Mouse (Mus musculus): ENCODE data around the gene Evx1. TPM values are rescaled to one million over a fixed set of nuclear protein-coding genes. Genes with fewer than 3 reads are reported as not detected.

The Evx1 gene
- polyA plus RNA-seq, 1 experiment, result not detected

DNA sequence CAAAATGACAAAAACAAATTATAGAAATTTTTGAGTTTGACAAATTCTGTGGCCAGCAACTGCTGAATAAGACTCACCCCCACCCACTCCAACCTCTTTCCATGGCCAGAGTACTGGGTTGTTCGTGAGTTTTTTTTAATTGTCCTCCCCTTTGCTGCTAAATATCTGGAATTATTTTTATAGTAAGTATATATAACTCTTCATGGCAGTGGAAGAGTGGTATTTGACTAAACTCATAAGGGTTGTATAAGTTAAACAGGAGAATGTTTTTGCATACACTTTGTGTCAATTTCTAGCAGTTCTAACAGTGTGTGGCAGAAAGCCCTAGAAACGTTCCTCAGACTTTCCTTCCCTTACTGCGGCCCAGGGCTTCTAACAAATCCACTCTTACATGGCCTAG lies 45.6 kb upstream of the Evx1 start:
- Histone ChIP-seq H3K27ac (ENCODE audit: insufficient read depth, low read depth, low read length) (no peak overlapping the region), H3K4me3 (ENCODE audit: insufficient read depth, low read depth, low read length) (no peak overlapping the region), H3K4me1 (ENCODE audit: control insufficient read depth, insufficient read depth, low read length) (no peaks in the 10 kb centered on the region), H3K36me3 (ENCODE audit: control insufficient read depth, insufficient read depth, low read length) (no peaks in the 10 kb centered on the region), H3K27me3 (replicated peaks; ENCODE audit: control insufficient read depth, insufficient read depth, low read length) (peaks cover 17% of the 10 kb centered on the region)
- no peak for DNase-seq
- no peak for TF ChIP-seq CTCF (conservative IDR thresholded peaks at IDR 0.05; ENCODE audit: insufficient read depth, insufficient read length, low read depth, low read length)
- no peak for TF ChIP-seq POLR2A (IDR thresholded peaks at IDR 0.05; ENCODE audit: low read depth, low read length)
- 21% methylated on average over 3 of the region's 3 CpGs for WGBS

- Histone ChIP-seq H3K36me3 (ENCODE audit: control insufficient read depth, insufficient read depth, low read length) (no peaks in the 10 kb centered on the region), H3K4me3 (ENCODE audit: insufficient read depth, low read depth, low read length) (no peak overlapping the region), H3K4me1 (ENCODE audit: control insufficient read depth, insufficient read depth, low read length) (no peaks in the 10 kb centered on the region), H3K27me3 (replicated peaks; ENCODE audit: control insufficient read depth, insufficient read depth, low read length) (peaks cover 16% of the 10 kb centered on the region), H3K27ac (ENCODE audit: insufficient read depth, low read depth, low read length) (no peak overlapping the region)
- no peak for TF ChIP-seq CTCF (conservative IDR thresholded peaks at IDR 0.05; ENCODE audit: insufficient read depth, insufficient read length, low read depth, low read length)
- TF ChIP-seq POLR2A (IDR thresholded peaks at IDR 0.05; ENCODE audit: low read depth, low read length), result no peak
- 21% methylated on average over 7 of the region's 7 CpGs for WGBS
- DNase-seq, result no peak
Observed at GRCm38 (mm10) chr6:52268341-52268740, 45.0 kb upstream of the Evx1 start.

DNA sequence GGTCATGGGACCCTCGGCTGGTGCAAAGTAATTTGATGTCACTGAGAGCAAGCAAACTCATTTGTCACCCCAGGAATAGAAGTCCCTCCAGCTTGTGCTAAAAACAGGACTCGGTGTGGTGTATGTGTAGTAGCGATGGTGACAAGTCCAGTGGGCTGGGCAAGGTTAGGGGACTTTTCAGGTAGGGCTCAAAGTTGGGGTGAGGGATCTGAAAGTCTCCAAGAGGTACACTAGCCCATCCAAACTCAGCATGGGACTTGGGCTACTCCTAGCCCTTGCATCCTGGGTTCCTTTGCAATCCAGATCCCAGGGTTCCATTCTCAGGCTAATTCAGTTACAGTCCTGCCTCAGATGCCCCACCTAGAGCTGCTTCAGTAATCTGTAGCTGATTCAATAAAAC lies 44.5 kb upstream of the Evx1 start:
- Histone ChIP-seq H3K27ac (ENCODE audit: insufficient read depth, low read depth, low read length) (no peak overlapping the region), H3K4me1 (ENCODE audit: control insufficient read depth, insufficient read depth, low read length) (no peaks in the 10 kb centered on the region), H3K36me3 (ENCODE audit: control insufficient read depth, insufficient read depth, low read length) (no peaks in the 10 kb centered on the region), H3K4me3 (ENCODE audit: insufficient read depth, low read depth, low read length) (no peak overlapping the region), H3K27me3 (replicated peaks; ENCODE audit: control insufficient read depth, insufficient read depth, low read length) (peaks cover 16% of the 10 kb centered on the region)
- TF ChIP-seq POLR2A (IDR thresholded peaks at IDR 0.05; ENCODE audit: low read depth, low read length) (no peak), CTCF (conservative IDR thresholded peaks at IDR 0.05; ENCODE audit: insufficient read depth, insufficient read length, low read depth, low read length) (no peak)
- WGBS, result 13% methylated on average over 3 of the region's 3 CpGs
- DNase-seq, result no peak

GRCm38 (mm10) chr6:52270494-52271480 lies 42.5 kb upstream of the Evx1 start:
- H3K27me3 ChIP-seq (replicated peaks; ENCODE audit: control insufficient read depth, insufficient read depth, low read length), result peaks cover 9% of the 10 kb centered on the region; the same call in 1 of the 2 replicates
- no peak overlapping the region for H3K4me3 ChIP-seq (ENCODE audit: insufficient read depth, low read depth, low read length)
- DNase-seq, result peak; percentile 79
- H3K27ac ChIP-seq (ENCODE audit: insufficient read depth, low read depth, low read length), result no peak overlapping the region
- WGBS, result 13% methylated on average over 23 of the region's 23 CpGs
- TF ChIP-seq POLR2A (IDR thresholded peaks at IDR 0.05; ENCODE audit: low read depth, low read length) (no peak), CTCF (conservative IDR thresholded peaks at IDR 0.05; ENCODE audit: insufficient read depth, insufficient read length, low read depth, low read length) (peak; percentile 68)
- H3K36me3 ChIP-seq (ENCODE audit: control insufficient read depth, insufficient read depth, low read length), result no peaks in the 10 kb centered on the region
- no peaks in the 10 kb centered on the region for H3K4me1 ChIP-seq (ENCODE audit: control insufficient read depth, insufficient read depth, low read length)

DNA sequence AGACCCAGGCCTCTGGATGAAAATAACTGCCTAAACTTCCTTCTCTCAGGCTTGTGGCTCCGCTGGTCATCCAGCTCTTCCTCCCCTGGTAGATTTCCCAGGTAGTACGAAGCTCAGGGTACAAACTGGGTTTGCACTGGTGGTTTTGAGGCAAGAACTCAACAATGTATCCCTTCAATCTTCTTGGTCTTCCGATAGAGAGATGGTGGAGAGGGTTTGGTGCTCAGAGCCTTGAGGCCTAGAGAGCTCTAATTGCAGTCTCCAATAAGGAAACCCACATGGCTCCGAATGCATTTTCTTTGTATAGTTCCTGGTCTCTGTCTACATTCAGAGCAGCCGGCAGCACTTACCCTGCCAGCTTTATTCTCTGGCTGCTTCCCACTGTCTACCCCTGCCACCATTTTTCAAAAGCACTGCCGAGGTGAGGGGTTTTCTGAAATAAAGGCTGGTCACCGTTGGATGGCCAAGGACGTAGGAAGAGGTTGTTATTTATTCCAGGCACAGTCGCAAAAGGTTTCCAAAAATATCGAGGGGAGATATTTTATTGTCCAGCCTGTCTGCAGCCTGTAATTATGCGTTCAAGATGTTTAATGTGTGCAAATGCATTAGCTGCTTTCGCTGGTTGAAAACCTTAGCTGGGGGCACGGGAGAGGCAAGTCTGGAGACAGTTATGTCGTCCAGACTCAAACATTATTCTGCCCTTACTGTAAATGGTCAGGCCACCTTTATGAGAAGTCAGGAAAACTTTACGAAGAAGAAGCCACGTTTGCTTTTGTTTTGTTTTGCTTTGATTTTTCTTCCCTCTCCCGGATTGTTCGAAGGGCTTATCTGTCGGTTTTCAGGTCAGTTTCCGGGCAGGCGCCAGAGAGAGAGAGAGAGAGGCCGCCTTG lies 40.3 kb upstream of the Evx1 start:
- 50% methylated on average over 22 of the region's 22 CpGs for WGBS

DNA sequence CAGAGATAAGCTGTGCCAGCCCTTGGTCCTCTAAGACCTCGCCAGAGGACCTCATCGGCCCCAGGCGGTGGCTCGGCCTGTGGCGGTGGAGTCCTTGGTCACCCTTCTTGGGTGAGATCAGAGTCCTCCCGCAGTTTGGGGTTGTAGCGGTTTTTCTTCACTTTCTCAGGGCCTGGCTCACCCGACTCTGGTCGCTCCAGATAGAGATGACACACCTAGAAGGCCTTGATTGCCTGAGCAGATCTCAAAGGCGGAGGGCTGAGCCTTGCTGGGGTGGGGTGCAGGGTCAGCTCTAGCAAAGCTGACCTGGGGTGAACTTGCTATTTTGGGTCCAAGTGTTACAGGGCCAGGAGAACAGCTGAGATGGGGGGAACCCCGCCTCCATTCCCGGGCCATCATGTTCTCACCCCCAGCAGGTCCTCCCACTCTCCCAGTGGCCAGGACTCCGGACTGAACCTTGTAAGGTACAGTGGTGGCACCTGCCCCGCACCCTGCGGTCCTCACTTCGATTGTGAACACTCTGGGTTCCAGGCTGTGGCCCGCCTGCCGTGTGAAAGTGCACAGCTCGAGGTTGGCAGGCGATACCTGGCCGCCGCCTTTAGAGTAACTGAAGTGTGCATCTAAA lies 39.5 kb upstream of the Evx1 start:
- Histone ChIP-seq H3K27me3 (replicated peaks; ENCODE audit: control insufficient read depth, insufficient read depth, low read length) (0 out of 2 replicates have a peak, but pooled peaks cover 4% of the 10 kb centered on the region), H3K4me3 (ENCODE audit: insufficient read depth, low read depth, low read length) (no peak overlapping the region), H3K36me3 (ENCODE audit: control insufficient read depth, insufficient read depth, low read length) (no peaks in the 10 kb centered on the region), H3K27ac (ENCODE audit: insufficient read depth, low read depth, low read length) (no peak overlapping the region), H3K4me1 (ENCODE audit: control insufficient read depth, insufficient read depth, low read length) (no peaks in the 10 kb centered on the region)
- TF ChIP-seq POLR2A (IDR thresholded peaks at IDR 0.05; ENCODE audit: low read depth, low read length) (no peak), CTCF (conservative IDR thresholded peaks at IDR 0.05; ENCODE audit: insufficient read depth, insufficient read length, low read depth, low read length) (no peak)
- WGBS, result 24% methylated on average over 22 of the region's 22 CpGs
- no peak for DNase-seq

More for the DNA sequence above, 40.3 kb upstream of the Evx1 start:
- Histone ChIP-seq H3K27ac (ENCODE audit: insufficient read depth, low read depth, low read length) (no peak overlapping the region), H3K27me3 (replicated peaks; ENCODE audit: control insufficient read depth, insufficient read depth, low read length) (peaks cover 5% of the 10 kb centered on the region; the same call in 1 of the 2 replicates), H3K4me3 (ENCODE audit: insufficient read depth, low read depth, low read length) (no peak overlapping the region), H3K4me1 (ENCODE audit: control insufficient read depth, insufficient read depth, low read length) (no peaks in the 10 kb centered on the region), H3K36me3 (ENCODE audit: control insufficient read depth, insufficient read depth, low read length) (no peaks in the 10 kb centered on the region)
- TF ChIP-seq CTCF (conservative IDR thresholded peaks at IDR 0.05; ENCODE audit: insufficient read depth, insufficient read length, low read depth, low read length), result no peak
- no peak for TF ChIP-seq POLR2A (IDR thresholded peaks at IDR 0.05; ENCODE audit: low read depth, low read length)
- DNase-seq, result no peak

Data from kidney, adult 2 months (tissue).